Mouse (Mus musculus): ENCODE data around the gene Mrpl35.
"Not testable (repeated sequence)": the region's sequence is repeated elsewhere in the genome, so short reads cannot be mapped to it uniquely, and the experiment has no call there.

The Mrpl35 gene

GRCm38 (mm10) chr6:71826869-71827268 lies at the start of gene Mrpl35:
Gene Mrpl35, minus strand, starts transcription at chr6:71826969.
- DNase-seq (ENCODE audit: extremely low spot score, low read depth, low spot score), result no peak

GRCm38 (mm10) chr6:71871396-71871795 lies 44.6 kb upstream of the Mrpl35 start:
- DNase-seq (ENCODE audit: extremely low spot score, low read depth, low spot score), result no peak

- no peak for DNase-seq (ENCODE audit: extremely low spot score, low read depth, low spot score)
These were observed 42.0 kb upstream of the Mrpl35 start for GRCm38 (mm10) chr6:71868809-71869208.

- no peak for DNase-seq (ENCODE audit: extremely low spot score, low read depth, low spot score)
These were observed 41.0 kb upstream of the Mrpl35 start for GRCm38 (mm10) chr6:71867751-71868150.

- not testable (repeated sequence) for DNase-seq (ENCODE audit: extremely low spot score, low read depth, low spot score)
These were observed 20.1 kb upstream of the Mrpl35 start for GRCm38 (mm10) chr6:71846906-71847305.

- no peak for DNase-seq (ENCODE audit: extremely low spot score, low read depth, low spot score)
These were observed 14.0 kb upstream of the Mrpl35 start for GRCm38 (mm10) chr6:71840597-71841290.

- no peak for DNase-seq (ENCODE audit: extremely low spot score, low read depth, low spot score)
These were observed 13.0 kb upstream of the Mrpl35 start for GRCm38 (mm10) chr6:71839815-71840214.

GRCm38 (mm10) chr6:71836811-71837210 lies 10.0 kb upstream of the Mrpl35 start:
- DNase-seq (ENCODE audit: extremely low spot score, low read depth, low spot score), result no peak

- DNase-seq (ENCODE audit: extremely low spot score, low read depth, low spot score), result peak; percentile 70
These were observed 4.8 kb upstream of the Mrpl35 start for GRCm38 (mm10) chr6:71831581-71831960.

GRCm38 (mm10) chr6:71830690-71831580 lies 4.2 kb upstream of the Mrpl35 start, which contains the start of gene Immt:
Gene Immt, plus strand, starts transcription at chr6:71831331.
- DNase-seq (ENCODE audit: extremely low spot score, low read depth, low spot score), result peak; percentile 78

GRCm38 (mm10) chr6:71829768-71830167 lies 3.0 kb upstream of the Mrpl35 start:
- no peak for DNase-seq (ENCODE audit: extremely low spot score, low read depth, low spot score)

- DNase-seq (ENCODE audit: extremely low spot score, low read depth, low spot score), result no peak
These were observed 2.8 kb downstream of the Mrpl35 start for GRCm38 (mm10) chr6:71823961-71824360.

GRCm38 (mm10) chr6:71823488-71823887 lies 3.3 kb downstream of the Mrpl35 start:
- DNase-seq (ENCODE audit: extremely low spot score, low read depth, low spot score), result no peak

GRCm38 (mm10) chr6:71823085-71823484 lies 3.7 kb downstream of the Mrpl35 start:
- no peak for DNase-seq (ENCODE audit: extremely low spot score, low read depth, low spot score)

- no peak for DNase-seq (ENCODE audit: extremely low spot score, low read depth, low spot score)
These were observed 6.9 kb downstream of the Mrpl35 start for GRCm38 (mm10) chr6:71819764-71820292.

GRCm38 (mm10) chr6:71812820-71813219 lies 13.9 kb downstream of the Mrpl35 start:
- DNase-seq (ENCODE audit: extremely low spot score, low read depth, low spot score), result no peak

GRCm38 (mm10) chr6:71809890-71810289 lies 16.9 kb downstream of the Mrpl35 start:
- no peak for DNase-seq (ENCODE audit: extremely low spot score, low read depth, low spot score)

GRCm38 (mm10) chr6:71806713-71807112 lies 20.1 kb downstream of the Mrpl35 start:
- DNase-seq (ENCODE audit: extremely low spot score, low read depth, low spot score), result no peak

GRCm38 (mm10) chr6:71804061-71804829 lies 22.5 kb downstream of the Mrpl35 start:
- DNase-seq (ENCODE audit: extremely low spot score, low read depth, low spot score), result peak; percentile 56

- DNase-seq (ENCODE audit: extremely low spot score, low read depth, low spot score), result no peak
These were observed 23.2 kb downstream of the Mrpl35 start for GRCm38 (mm10) chr6:71803609-71804008.

GRCm38 (mm10) chr6:71801714-71802094 lies 25.1 kb downstream of the Mrpl35 start:
- no peak for DNase-seq (ENCODE audit: extremely low spot score, low read depth, low spot score)
